Mouse (Mus musculus) CD4-positive, CD25-positive, alpha-beta regulatory T cell, adult 2 months (primary cell): ENCODE measurements around the gene Narfl.
A peak's percentile ranks its signal among the peaks of the same experiment; 100 is the strongest.

Experiments
- DNase-seq: peaks from one replicate; pipeline ENCODE4 v3.0.0-alpha.2; 2012; ENCODE audit warnings: low read depth, low spot score

Gene Narfl

GRCm38 (mm10) chr17:25829558-25830017 lies 56.0 kb downstream of the Narfl start:
- DNase-seq, result no peak

- DNase-seq, result no peak
These were observed 56.7 kb downstream of the Narfl start for GRCm38 (mm10) chr17:25830200-25830753.

- DNase-seq, result no peak
These were observed 57.3 kb downstream of the Narfl start for GRCm38 (mm10) chr17:25830806-25831431.

GRCm38 (mm10) chr17:25831451-25832281 lies 58.1 kb downstream of the Narfl start:
- no peak for DNase-seq

GRCm38 (mm10) chr17:25832436-25833290 lies 59.1 kb downstream of the Narfl start:
- DNase-seq, result peak; percentile 98
